Mouse (Mus musculus) left cerebral cortex, adult 8-10 months (tissue): ENCODE results near the gene Metap1d. TPM values are rescaled to one million over a fixed set of nuclear protein-coding genes. Genes with fewer than 3 reads are reported as not detected.

Experiments
- DNase-seq, 2 experiments: peaks; one replicate each; pipeline ENCODE4 v3.0.0; 2022; ENCODE audit warnings: low spot score in 2 of 2
- total RNA-seq, 4 experiments: library from RNA; stranded (reverse); gene quantifications; 2 replicates each; pipeline ENCODE4 v1.2.4; 2022

Gene Metap1d
- total RNA-seq, 4 experiments from 2014 or later = 15.4 to 20.3 (median 19.7) TPM

- no peak for DNase-seq
Measured at GRCm38 (mm10) chr2:71543948-71544347, 90.9 kb downstream of the Metap1d start.

- no peak for DNase-seq
Measured at GRCm38 (mm10) chr2:71544391-71545285, 91.6 kb downstream of the Metap1d start.

- DNase-seq = no peak
Measured at GRCm38 (mm10) chr2:71545401-71545881, 92.4 kb downstream of the Metap1d start.

GRCm38 (mm10) chr2:71545882-71546639 lies 93.0 kb downstream of the Metap1d start:
- DNase-seq = no peak

- no peak for DNase-seq
Measured at GRCm38 (mm10) chr2:71546640-71547071, 93.6 kb downstream of the Metap1d start, which contains the start of gene Dlx2. Dlx2 (minus strand) TSS chr2:71546754.

- no peak for DNase-seq
Measured at GRCm38 (mm10) chr2:71547829-71548228, 94.8 kb downstream of the Metap1d start.

- no peak for DNase-seq
Measured at GRCm38 (mm10) chr2:71550330-71550729, 97.3 kb downstream of the Metap1d start.

GRCm38 (mm10) chr2:71551704-71552103 lies 98.6 kb downstream of the Metap1d start:
- DNase-seq = no peak

GRCm38 (mm10) chr2:71556071-71556470 lies 103.0 kb downstream of the Metap1d start:
- DNase-seq = no peak

GRCm38 (mm10) chr2:71566466-71566865 lies 113.4 kb downstream of the Metap1d start:
- no peak for DNase-seq

- no peak for DNase-seq
Measured at GRCm38 (mm10) chr2:71573736-71574135, 120.7 kb downstream of the Metap1d start.

Other genes starting within 250 kb of the Metap1d start
- gene Dync1i2, start 241.6 kb upstream of the Metap1d start, total RNA-seq = 100 to 1,000 TPM; 119 to 130 (median 126) TPM
- gene Slc25a12, start 85.5 kb upstream of the Metap1d start, total RNA-seq = 100 to 1,000 TPM; 155 to 175 (median 167) TPM
- 10 to 100 TPM; 20.0 to 20.8 (median 20.6) TPM for gene Hat1, start 64.3 kb upstream of the Metap1d start, total RNA-seq
- 10 to 100 TPM; 17.8 to 23.6 (median 19.4) TPM for gene Dlx1, start 74.8 kb downstream of the Metap1d start, total RNA-seq
- gene Dlx2, start 93.5 kb downstream of the Metap1d start, total RNA-seq = 1 to 10 TPM; 4.8 to 8.6 (median 6.8) TPM